Mouse (Mus musculus): Measurements from ENCODE around the gene Camkmt.

DNA sequence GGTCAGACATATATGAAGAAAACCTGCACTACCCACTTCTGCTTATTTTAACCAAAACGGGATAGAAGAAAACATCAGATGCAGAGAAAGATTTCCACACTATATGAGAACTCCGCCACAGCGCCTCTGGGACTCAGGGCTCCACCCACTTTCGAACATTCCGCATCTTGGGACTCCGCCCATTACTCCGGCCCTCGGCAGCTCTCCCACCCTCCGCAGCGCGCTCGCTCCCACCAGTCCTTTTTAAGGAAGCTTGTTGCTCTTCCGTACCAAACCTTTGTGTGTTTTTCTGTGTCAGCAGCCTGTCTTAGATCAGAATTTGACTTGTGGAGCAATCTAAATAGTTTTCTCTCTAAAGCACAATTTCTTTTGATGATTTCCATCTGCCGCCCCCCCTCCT lies 367.7 kb downstream of the Camkmt start:
- TF ChIP-seq CTCF (IDR thresholded peaks at IDR 0.05; ENCODE audit: low read depth) (no peak), EP300 (IDR thresholded peaks at IDR 0.05; ENCODE audit: low read depth) (no peak)
